Mouse (Mus musculus) neural tube, embryonic 10.5 days (tissue): ENCODE results near the gene Uhrf1bp1.

Experiments used
- DNase-seq: peaks from one replicate; pipeline ENCODE4 v3.0.0-alpha.2; 2017; ENCODE audit warnings: low spot score; ENCODE audit errors: extremely low spot score

The Uhrf1bp1 gene

GRCm38 (mm10) chr17:27839469-27840252, 16.6 kb upstream of the Uhrf1bp1 start:
- DNase-seq: peak; percentile 94

- no peak for DNase-seq
Measured at GRCm38 (mm10) chr17:27848351-27848750, 7.9 kb upstream of the Uhrf1bp1 start.

- no peak for DNase-seq
Measured at GRCm38 (mm10) chr17:27851076-27851475, 5.2 kb upstream of the Uhrf1bp1 start.

- DNase-seq: peak; percentile 77
Measured at GRCm38 (mm10) chr17:27856798-27857648, 782 bp downstream of the Uhrf1bp1 start.

GRCm38 (mm10) chr17:27857649-27858475, 1.6 kb downstream of the Uhrf1bp1 start:
- DNase-seq: peak; percentile 18

- DNase-seq: no peak
Measured at GRCm38 (mm10) chr17:27859131-27859530, 2.9 kb downstream of the Uhrf1bp1 start.

- no peak for DNase-seq
Measured at GRCm38 (mm10) chr17:27865461-27865860, 9.2 kb downstream of the Uhrf1bp1 start.

- DNase-seq: no peak
Measured at GRCm38 (mm10) chr17:27866737-27867136, 10.5 kb downstream of the Uhrf1bp1 start.

GRCm38 (mm10) chr17:27871851-27872250, 15.6 kb downstream of the Uhrf1bp1 start:
- DNase-seq: no peak

GRCm38 (mm10) chr17:27873583-27873982, 17.3 kb downstream of the Uhrf1bp1 start:
- DNase-seq: no peak

- DNase-seq: no peak
Measured at GRCm38 (mm10) chr17:27874510-27874909, 18.3 kb downstream of the Uhrf1bp1 start.

GRCm38 (mm10) chr17:27881518-27881917, 25.3 kb downstream of the Uhrf1bp1 start:
- no peak for DNase-seq

GRCm38 (mm10) chr17:27883129-27883528, 26.9 kb downstream of the Uhrf1bp1 start:
- DNase-seq: no peak

GRCm38 (mm10) chr17:27883994-27884393, 27.8 kb downstream of the Uhrf1bp1 start:
- DNase-seq: no peak

GRCm38 (mm10) chr17:27886499-27887210, 30.4 kb downstream of the Uhrf1bp1 start:
- no peak for DNase-seq

GRCm38 (mm10) chr17:27907512-27908205, 51.4 kb downstream of the Uhrf1bp1 start:
- peak; percentile 95 for DNase-seq

- DNase-seq: no peak
Measured at GRCm38 (mm10) chr17:27908206-27908887, 52.1 kb downstream of the Uhrf1bp1 start.

GRCm38 (mm10) chr17:27908888-27909621, 52.8 kb downstream of the Uhrf1bp1 start, which contains the start of gene Anks1:
Gene Anks1 (plus strand): TSS chr17:27909306.
- DNase-seq: peak; percentile 92
